Mouse (Mus musculus) cerebellum, postnatal 10 days (tissue): Measurements from ENCODE around the gene Bdh1.

Source experiments
- DNase-seq, 2 experiments: peaks; one replicate each; pipeline ENCODE4 v3.0.0; 2021; ENCODE audit warnings: mixed read lengths in 2 of 2

The Bdh1 gene

GRCm38 (mm10) chr16:31501751-31502365, 79.8 kb downstream of the Bdh1 start:
- DNase-seq: peak; percentile 39 to 42

DNA sequence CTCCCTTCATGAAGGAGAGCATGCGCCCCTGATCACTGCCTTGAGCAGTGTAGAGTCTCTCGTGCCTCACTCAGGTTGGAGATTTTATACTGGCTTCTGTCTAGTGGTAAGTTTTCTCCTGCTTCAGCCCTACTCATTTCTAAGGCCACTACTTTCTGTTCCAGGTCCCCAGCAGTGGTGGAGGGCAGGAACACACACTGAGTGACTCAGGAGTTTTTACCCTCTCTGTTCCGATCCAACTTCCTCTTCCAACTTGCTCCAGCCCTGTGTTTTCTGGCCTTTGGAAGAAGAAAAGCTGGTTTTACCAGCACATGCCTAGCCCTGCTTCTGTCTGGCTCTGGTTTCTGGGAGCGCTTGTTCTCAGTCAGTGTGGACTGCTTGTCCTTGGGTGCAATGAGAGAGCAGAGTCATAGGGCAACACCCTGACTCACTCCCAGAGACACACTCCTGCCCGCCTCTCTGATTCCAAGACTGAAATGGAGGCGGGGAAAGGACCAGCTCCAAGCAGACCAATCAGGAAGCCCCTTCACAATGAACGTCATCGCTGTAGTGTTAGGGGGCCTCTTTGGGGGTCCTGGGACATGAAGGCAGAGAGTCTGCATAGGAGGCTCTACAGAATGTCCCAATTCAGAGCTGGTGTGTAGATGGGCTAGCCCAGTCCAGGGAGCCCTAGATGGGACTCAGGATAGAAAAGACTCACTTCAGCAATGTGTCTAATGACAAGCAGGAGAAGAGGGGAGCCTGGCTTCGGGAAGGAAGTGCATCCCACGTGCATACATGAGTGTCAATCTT, 84.8 kb downstream of the Bdh1 start:
- DNase-seq: no peak

DNA sequence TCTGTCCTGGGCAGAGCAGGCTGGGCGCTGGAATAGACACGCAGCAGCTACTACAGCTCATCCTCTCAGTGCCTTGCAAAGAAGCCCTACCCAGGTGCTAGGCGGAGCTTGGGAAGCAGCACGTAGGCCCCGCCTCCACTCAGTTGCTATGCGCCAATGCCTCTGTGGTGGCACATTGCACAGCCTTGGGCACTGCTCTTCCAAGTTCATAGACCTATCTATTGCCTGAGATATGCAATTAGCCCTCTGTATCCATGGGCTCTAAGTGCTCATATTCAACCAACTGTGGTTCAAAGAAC, 85.3 kb downstream of the Bdh1 start:
- DNase-seq: no peak

GRCm38 (mm10) chr16:31507794-31508526, 85.9 kb downstream of the Bdh1 start:
- DNase-seq: peak in 1 of 2 experiments; percentile 30
